Mouse (Mus musculus) kidney, postnatal 14 days (tissue): ENCODE measurements around the gene Pkp4.

Experiments
- DNase-seq: peaks from one replicate; pipeline ENCODE4 v3.0.0; 2022; ENCODE audit warnings: mixed read lengths

Gene Pkp4

GRCm38 (mm10) chr2:59280914-59281562 lies 120.4 kb downstream of the Pkp4 start:
- DNase-seq: no peak

- no peak for DNase-seq
Observed at GRCm38 (mm10) chr2:59282966-59283365, 122.3 kb downstream of the Pkp4 start.

GRCm38 (mm10) chr2:59284216-59284615 lies 123.6 kb downstream of the Pkp4 start:
- no peak for DNase-seq

GRCm38 (mm10) chr2:59284734-59285490 lies 124.3 kb downstream of the Pkp4 start:
- no peak for DNase-seq

GRCm38 (mm10) chr2:59285581-59285980 lies 124.9 kb downstream of the Pkp4 start:
- DNase-seq: peak; percentile 25

- DNase-seq: peak; percentile 66
Observed at GRCm38 (mm10) chr2:59286247-59286646, 125.6 kb downstream of the Pkp4 start.

- no peak for DNase-seq
Observed at GRCm38 (mm10) chr2:59287630-59288029, 127.0 kb downstream of the Pkp4 start.

- DNase-seq: no peak
Observed at GRCm38 (mm10) chr2:59289411-59289810, 128.8 kb downstream of the Pkp4 start.

GRCm38 (mm10) chr2:59290391-59290790 lies 129.7 kb downstream of the Pkp4 start:
- DNase-seq: no peak

- no peak for DNase-seq
Observed at GRCm38 (mm10) chr2:59299831-59300230, 139.2 kb downstream of the Pkp4 start.

- DNase-seq: no peak
Observed at GRCm38 (mm10) chr2:59301671-59302070, 141.0 kb downstream of the Pkp4 start.

- DNase-seq: no peak
Observed at GRCm38 (mm10) chr2:59302430-59302829, 141.8 kb downstream of the Pkp4 start.

- DNase-seq: no peak
Observed at GRCm38 (mm10) chr2:59303530-59304063, 142.9 kb downstream of the Pkp4 start.

- DNase-seq: no peak
Observed at GRCm38 (mm10) chr2:59307302-59307701, 146.7 kb downstream of the Pkp4 start.

- no peak for DNase-seq
Observed at GRCm38 (mm10) chr2:59308055-59308454, 147.4 kb downstream of the Pkp4 start.

GRCm38 (mm10) chr2:59313293-59313692 lies 152.6 kb downstream of the Pkp4 start:
- DNase-seq: no peak

- DNase-seq: no peak
Observed at GRCm38 (mm10) chr2:59318631-59319030, 158.0 kb downstream of the Pkp4 start.

GRCm38 (mm10) chr2:59327946-59328345 lies 167.3 kb downstream of the Pkp4 start:
- DNase-seq: no peak

GRCm38 (mm10) chr2:59331093-59331492 lies 170.4 kb downstream of the Pkp4 start:
- no peak for DNase-seq

GRCm38 (mm10) chr2:59332523-59332922 lies 171.9 kb downstream of the Pkp4 start:
- no peak for DNase-seq

GRCm38 (mm10) chr2:59338501-59338900 lies 177.9 kb downstream of the Pkp4 start:
- peak; percentile 18 for DNase-seq

GRCm38 (mm10) chr2:59338926-59339325 lies 178.3 kb downstream of the Pkp4 start:
- DNase-seq: no peak

- peak; percentile 50 for DNase-seq
Observed at GRCm38 (mm10) chr2:59339776-59340539, 179.3 kb downstream of the Pkp4 start.
